Mouse (Mus musculus) ES-E14 (cell line): ENCODE measurements around the gene Phka2.

ENCODE experiments used
- CHD2 ChIP-seq: IDR thresholded peaks from 2 replicates; pipeline ENCODE4 v1.6.1; 2014; ENCODE audit warnings: mild to moderate bottlenecking, low read depth, low read length, inconsistent platforms
- HCFC1 ChIP-seq: IDR thresholded peaks from 2 replicates; pipeline ENCODE4 v1.6.1; 2012; ENCODE audit warnings: low read length, inconsistent platforms, borderline replicate concordance; ENCODE audit not compliant: insufficient read depth
- ZC3H11A ChIP-seq: IDR thresholded peaks from 2 replicates; pipeline ENCODE4 v1.6.1; 2012; ENCODE audit warnings: low read depth, mild to moderate bottlenecking, inconsistent platforms, low read length, borderline replicate concordance

- TF ChIP-seq CHD2: no peak
- TF ChIP-seq ZC3H11A: no peak
- TF ChIP-seq HCFC1: no peak
Observed at GRCm38 (mm10) chrX:160516027-160516426, 14.1 kb downstream of the Phka2 start.
